Mouse (Mus musculus): ENCODE data around the gene Ly6g6d.
"Not testable (repeated sequence)": the region's sequence is repeated elsewhere in the genome, so short reads cannot be mapped to it uniquely, and the experiment has no call there.

Ly6g6d gene

DNA sequence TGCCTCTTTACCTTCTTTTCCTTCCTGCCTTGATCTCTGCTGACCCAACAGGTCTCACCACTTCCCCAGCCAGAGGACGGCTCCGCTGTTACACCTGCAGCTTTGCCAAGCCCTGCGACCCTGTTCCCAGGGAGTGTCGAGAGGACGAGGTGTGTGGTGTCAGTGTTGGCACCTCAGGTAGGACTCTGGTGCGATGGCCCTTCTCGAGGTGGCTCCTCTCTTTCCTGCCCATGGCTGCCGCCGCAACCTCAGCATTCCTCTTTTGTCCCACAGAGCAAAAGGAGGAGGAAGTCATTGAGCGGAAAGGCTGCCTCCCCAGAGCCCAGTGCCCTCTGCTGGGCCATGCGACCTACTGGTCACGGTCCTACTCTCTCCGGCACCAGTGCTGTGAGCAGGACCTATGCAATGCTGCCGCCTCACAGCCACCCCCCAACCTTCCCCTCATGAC is at the start of gene Ly6g6d:
Ly6g6d (minus strand) TSS at position 280 of the 448 bp plus-strand sequence.
- peak in 1 of 2 experiments; percentile 26 for DNase-seq (ENCODE audit: low spot score in 2 of 2)

DNA sequence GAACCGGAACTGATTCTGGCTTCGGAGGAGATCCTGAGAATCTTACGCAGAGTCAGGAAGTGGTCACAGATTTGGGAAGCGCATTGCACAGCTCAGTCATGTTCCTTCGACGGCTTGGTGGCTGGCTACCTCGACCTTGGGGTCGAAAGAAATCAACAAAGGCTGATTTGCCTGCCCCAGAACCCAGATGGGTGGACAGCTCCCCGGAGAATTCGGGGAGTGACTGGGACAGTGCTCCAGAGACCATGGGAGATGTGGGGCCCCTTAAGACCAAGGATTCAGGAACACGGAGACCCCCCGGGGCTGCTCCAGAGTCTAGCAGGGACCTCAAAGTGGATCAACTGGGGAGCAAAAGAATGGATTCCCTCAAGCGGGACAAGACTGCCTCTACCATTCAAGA is 49.2 kb upstream of the Ly6g6d start:
- no peak for DNase-seq (ENCODE audit: low spot score in 2 of 2)

DNA sequence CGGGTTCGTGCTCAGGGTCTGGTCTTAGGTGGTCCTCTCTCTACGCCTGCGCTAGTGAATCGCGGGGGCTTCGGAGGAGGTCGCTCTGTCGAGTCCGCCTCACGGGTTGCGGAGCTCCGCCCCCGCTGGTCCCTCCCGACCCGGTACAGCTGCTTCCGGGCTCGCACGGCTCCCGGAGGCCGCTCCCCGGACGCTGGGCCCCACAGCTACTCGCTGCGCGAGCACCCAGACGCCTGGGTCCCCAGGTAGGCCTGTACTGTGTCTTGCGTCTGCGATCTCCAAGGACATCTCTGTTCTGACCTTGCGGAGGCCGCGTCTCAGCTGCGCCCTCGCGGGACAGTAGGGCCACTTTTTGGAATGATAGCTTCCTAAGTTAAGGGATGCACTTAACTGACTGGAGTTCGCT is 48.3 kb upstream of the Ly6g6d start, which contains the start of gene D17H6S53E:
D17H6S53E (plus strand) TSS at position 168 of the 406 bp plus-strand sequence.
- DNase-seq (ENCODE audit: low spot score in 2 of 2), result peak; percentile 79 to 81

DNA sequence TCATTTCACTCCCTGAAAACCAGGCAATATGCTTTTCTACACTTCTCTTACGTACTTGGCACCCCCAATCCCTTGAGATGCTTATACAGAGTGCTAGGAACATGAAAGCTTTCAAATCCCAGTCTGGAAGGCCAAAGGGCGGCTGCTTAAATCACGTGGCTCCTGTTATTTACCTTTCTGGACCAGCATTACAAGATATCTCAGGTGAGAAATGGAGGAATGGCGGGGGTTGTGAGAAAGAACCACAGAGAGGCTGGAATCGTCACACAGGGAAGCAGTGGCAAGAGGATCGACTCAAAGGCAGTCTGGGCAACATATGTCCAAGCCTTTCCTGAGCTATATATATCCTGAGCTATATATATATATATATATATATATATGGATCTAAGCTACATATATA is 47.7 kb upstream of the Ly6g6d start:
- DNase-seq (ENCODE audit: low spot score in 2 of 2), result no peak

DNA sequence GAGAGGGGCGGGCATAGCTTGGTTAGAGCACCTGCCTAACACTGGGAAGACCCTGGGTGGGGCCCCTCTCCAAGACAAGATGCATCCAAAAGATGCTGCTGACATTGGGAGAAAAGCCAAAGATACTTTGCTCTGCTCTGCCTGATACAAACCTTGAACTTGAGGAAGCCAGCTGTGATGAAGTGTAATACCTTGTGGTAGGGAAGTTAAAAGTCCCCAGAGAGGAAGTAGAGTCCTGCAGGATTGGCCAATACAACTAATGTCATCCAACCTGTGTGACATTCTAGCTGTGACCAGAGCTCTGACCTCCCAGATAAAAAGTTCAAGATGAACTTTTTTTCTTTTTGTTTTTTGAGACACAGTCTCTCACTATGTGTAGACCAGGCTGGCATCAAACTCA is 47.2 kb upstream of the Ly6g6d start:
- no peak for DNase-seq (ENCODE audit: low spot score in 2 of 2)

DNA sequence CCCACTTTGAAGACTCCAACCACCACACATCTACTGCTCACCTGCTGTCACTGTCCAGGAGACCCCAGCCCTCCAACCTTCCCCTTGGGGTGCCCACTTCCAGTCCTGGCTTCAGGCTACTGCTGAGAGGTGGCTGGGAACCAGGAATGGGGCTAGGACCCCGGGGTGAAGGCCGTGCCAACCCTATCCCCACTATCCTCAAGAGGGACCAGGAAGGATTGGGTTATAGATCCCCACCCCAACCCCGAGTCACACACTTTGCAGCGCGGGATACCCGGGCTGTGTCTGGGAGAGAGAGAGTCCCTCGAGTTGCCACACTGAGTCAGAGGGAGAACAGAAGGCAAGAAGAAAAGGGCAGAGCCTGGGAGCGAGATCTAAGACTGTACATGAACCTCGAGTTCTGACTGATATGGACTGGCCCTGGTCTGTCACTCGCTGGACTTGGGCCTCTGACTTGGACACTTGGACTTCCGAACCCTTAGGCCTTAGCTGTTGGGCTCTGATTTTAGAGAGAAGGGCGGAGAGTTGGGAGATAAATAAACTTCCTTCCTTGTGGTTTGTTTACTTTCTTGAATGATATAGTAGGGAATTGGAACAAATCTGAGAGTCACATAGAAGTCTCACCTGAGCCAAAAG is 46.5 kb upstream of the Ly6g6d start:
- not testable (repeated sequence) for DNase-seq (ENCODE audit: low spot score in 2 of 2)

DNA sequence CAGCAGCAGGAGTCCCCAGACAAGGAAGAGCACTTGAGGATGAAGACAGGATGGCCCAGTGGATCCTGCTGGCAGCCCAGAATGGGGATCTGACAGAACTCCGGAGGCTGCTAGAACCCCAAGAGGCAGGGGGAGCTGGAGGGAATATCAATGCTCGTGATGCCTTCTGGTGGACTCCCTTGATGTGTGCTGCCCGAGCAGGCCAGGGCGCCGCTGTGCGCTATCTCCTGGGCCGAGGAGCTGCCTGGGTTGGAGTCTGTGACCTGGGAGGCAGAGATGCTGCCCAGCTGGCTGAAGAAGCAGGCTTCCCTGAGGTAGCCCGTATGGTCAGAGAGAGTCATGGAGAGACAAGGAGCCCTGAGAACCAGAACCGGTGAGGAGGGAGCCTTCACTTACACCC is 45.4 kb upstream of the Ly6g6d start:
- DNase-seq (ENCODE audit: low spot score in 2 of 2), result not testable (repeated sequence)

DNA sequence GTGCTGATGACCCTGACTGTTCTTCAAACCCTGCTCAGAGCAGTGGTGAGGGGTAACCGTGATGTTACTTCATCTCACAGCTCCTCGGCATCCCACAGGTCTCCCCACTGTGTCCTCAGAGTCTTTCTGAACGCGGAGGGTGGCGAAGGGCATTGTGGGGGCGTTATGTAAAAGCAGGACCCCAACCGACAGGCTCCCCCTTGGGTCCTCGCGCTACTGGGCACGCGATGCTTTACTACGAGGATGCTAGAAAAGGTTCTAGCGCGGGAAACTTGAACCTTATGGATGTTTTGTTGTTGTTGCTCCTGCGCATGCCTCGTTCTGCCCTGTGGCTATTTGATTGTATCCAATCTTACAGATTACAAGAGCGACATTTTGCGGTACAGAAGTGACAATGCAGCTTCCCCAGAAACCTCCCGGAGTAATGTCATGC is 44.0 kb upstream of the Ly6g6d start, which contains the start of gene Csnk2b:
Csnk2b (minus strand) TSS at position 183 of the 433 bp plus-strand sequence.
- DNase-seq (ENCODE audit: low spot score in 2 of 2), result peak in 1 of 2 experiments; percentile 56

DNA sequence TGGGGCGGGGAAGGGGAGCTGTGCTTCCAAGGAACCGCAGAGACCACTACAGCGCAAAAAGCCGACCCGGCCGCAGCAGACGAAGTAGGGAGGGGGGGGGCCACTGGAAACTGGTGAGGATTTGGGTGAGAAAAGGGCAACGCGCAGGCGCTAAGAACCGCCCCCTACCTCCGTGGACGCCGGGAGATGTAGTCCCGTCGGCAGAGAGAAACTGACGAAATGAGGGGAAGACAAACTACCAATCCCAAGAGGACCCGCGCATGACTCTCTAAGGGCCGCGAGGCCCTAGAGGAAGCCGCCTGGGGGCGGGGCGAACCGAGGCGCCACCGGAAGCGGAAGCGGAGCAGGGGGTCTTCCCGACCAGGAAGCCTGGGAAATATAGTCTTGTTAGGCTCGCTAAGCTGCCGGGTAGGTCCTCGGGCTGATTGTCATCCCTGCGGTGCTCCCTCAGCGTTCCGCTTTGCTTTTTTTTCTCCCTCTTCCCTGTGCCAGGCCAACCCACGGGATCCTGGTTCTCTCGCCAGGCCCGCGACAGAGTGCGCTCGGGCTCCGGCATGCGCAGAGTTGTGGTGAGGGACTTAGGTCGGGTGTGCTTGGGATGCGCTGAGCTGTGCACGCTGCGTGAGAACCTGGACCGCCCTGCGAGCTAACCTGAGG is 43.4 kb upstream of the Ly6g6d start, which contains the start of gene Gpank1:
Gpank1 (plus strand) TSS at position 313 of the 657 bp plus-strand sequence.
- DNase-seq (ENCODE audit: low spot score in 2 of 2), result peak; percentile 99

DNA sequence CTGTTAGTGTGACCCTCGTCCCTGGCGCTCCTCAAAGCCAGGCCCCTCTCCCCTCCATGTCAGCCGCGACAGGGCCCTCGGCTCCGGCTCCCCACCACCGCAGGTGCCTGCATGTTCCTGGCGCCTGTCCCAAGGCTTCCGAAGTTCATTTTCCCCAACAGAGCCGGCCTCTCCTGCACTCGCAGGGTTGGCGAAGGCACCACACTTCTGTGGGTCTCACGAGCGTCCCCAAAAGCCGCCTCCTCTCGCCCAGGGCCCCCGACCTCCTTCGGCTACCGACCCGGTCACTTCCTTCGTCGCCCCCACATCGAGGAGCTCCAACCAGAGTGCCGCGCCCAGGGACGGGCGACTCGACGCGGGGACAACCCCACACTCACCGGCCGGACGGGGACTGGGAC is 42.9 kb upstream of the Ly6g6d start:
- DNase-seq (ENCODE audit: low spot score in 2 of 2), result no peak

DNA sequence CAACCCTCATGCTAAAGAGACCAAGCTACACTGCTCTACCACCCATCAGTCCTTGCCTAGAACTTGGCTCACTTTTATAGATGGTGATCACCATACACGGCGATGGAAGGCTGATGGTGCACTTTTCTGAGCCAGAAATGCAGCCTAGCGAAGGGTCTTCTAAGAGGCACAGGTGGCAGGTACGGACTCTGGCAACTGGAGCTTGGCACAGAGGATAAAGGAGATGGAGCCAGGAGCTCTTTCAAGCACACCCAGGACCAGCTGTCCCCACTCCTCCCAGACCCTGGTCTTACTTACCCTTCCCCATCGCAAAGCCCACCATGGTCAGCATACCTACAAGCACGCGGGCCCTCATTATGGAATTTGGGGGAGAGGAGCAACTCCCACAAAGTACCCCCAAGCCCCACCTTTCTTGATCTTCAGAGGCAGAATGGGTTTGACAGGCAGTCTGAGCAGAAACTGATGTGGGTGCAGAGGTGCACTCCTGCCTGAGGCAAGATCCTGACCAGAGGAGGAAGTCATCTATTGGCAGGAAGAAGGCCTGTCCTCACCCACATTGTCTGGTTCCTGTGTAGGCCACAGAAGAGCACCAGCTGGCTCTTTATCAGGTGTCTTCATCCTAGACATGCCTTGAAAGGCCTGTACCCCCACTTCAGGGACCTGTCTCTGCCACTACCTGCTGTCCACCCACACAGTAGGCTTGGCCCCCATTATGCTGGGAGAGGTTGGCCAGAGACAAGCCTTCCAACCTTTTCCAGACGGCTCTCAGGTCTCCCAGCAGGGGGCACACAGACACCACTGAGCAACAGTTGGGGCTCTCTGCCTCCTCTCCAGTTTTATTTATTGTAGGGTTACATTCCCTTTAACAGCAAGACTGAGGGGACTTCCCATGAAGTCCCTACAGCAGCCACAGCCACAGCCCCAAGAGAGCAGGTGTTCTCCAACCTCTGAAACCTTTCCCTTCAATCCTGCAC is 37.5 kb upstream of the Ly6g6d start, which contains the start of gene Ly6g5b:
Ly6g5b (minus strand) TSS at position 383 of the 974 bp plus-strand sequence.
- DNase-seq (ENCODE audit: low spot score in 2 of 2), result peak; percentile 34 to 45

DNA sequence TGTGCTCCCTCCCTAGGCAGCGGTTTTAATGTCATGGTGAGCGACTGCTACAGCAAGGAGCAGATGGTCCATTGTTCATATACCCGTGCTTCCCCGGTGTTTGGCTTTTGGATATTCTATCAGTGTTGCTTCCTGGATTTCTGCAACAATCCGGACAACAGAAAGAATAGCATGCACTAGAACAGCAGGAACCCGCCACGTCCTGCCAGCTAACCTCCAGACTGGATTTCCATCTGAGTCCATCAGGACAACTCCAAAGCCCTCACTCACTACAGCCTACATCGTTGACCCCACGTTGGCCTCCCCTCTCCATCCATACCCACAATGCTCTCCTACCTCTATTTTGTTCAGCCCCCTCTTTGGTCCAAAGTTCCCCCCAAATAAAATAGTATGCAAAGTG is 33.9 kb upstream of the Ly6g6d start:
- no peak for DNase-seq (ENCODE audit: low spot score in 2 of 2)

DNA sequence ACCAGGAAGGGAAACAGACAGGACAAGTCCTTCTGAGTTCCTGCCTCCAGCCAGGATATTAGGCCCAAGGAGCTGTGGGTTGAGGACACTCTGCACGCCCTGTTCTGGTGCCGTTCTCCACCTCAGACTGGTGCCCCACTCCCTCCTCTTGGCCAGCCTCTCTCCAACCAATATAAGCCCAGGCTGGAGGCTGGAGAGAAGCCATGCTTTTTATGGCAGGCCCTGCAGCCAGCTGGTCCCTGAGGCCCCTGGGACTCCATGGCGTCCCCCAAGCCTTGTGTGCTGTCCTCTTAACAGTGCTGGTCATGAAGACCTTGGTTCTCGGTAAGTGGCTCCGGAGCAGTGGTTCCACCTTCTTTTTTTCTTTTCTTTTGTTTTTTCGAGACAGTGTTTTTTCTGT is 30.2 kb upstream of the Ly6g6d start, which contains the start of gene Ly6g5c:
Ly6g5c (plus strand) TSS at position 183 of the 400 bp plus-strand sequence.
- DNase-seq (ENCODE audit: low spot score in 2 of 2), result no peak

DNA sequence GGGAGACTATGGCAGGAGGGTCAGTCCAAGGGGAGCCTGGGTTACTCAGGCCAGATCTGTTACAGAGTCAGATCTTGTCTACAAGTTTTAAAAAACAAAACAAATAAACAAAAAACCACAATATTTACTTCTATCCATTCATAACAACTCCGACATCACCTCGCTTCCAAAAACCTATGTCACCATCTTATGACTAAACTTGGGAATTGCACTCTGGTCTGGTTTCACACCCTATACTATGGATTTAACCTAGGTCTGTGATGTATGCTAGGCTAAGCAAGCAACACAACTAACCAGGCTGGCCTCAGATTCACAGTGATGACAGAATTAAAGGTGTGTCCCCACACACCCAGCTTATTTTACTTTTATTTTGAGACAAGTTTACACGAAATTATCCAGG is 28.7 kb upstream of the Ly6g6d start:
- no peak for DNase-seq (ENCODE audit: low spot score in 2 of 2)

DNA sequence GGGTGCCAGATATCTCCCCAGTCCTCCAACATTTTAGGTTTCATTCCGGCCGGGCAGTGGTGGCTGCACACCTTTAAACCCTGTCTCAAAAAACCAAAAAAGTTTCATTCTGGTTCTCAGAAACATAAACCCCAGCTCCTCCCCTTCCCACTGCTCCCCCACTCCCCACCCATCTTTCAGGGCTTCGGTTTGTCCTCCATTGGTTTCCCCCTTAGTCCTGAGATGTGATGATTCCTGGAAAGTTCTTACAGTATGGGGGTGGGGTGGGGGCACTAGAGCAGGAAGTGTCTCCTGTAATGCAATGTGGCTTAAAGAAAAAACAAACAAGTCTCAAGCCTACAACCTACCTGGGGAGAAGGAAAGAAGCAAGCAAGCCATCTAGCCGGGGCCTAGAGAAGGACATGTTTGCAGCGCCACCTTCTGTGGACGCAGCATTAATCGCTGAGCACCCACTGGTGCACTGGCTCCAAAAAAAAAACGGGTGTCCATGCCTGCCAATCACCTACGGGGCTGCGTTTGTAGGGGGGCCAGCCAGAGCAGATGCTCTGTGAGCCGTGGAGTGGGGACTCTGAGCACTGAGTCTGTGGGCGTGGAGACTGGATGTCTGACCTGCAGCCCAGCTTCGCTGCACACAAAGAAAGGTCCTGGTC is 28.0 kb upstream of the Ly6g6d start:
- peak; percentile 27 to 39 for DNase-seq (ENCODE audit: low spot score in 2 of 2)

DNA sequence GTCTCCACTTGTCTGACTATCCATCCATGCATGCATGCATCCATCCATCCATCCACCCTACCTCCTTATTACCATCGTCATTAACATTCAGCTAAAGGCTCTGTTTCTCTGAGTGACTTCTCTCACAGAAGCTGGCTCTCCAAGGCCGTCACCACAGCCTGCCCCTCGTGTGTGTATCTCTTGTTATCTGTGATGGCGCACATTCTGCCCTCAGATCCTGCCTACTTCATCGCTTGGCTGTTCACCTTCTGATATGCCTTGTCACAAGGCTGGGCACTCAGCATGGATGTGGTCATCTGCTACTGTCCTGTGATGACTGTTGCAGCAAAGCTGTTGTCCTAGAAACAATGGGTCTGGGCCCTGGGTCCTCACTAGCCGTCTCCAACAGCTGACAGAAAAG is 26.9 kb upstream of the Ly6g6d start:
- DNase-seq (ENCODE audit: low spot score in 2 of 2), result peak; percentile 26 to 52

DNA sequence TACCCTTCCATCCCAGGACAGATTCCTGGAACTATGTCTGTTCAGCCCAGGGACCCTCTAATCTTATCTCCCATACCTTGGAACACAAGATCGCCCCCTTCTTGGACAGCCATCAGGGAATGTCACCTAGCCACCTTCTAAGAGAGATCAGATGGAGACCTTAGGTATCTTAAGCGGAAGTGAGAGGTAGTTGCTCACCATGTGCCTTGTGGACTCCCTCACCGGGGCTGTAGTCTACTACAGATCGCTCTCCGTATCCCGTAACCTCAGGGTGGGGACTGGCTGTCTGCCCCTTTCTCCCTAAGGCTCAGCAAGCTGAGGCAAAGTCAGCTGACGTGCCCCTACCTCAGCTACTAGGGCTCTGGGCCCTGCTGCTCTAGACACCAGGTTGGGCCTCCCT is 26.2 kb upstream of the Ly6g6d start:
- DNase-seq (ENCODE audit: low spot score in 2 of 2), result no peak

DNA sequence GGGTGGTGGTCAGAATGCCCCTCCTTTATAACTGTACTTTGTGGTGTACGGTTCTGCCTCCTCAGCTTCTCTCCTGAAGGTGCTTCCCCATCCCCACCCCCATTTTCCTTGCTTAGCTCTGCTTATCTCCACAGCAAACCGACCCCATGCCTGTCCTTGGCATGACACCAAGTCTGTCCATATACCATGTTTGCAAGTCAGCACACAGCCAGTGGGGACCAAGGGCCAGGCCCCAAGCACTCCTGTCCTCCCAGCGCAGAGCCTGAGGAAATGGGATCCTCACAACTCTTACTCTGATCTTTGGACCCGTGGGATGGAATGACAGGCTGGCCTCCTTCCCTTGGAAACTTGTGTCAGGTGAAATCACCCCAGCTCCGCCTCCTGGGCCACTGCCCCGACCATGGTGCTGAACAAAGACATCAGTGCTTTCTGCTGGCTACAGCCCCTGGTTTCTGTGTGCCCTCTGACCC is 25.4 kb upstream of the Ly6g6d start:
- DNase-seq (ENCODE audit: low spot score in 2 of 2), result peak; percentile 19 to 44

DNA sequence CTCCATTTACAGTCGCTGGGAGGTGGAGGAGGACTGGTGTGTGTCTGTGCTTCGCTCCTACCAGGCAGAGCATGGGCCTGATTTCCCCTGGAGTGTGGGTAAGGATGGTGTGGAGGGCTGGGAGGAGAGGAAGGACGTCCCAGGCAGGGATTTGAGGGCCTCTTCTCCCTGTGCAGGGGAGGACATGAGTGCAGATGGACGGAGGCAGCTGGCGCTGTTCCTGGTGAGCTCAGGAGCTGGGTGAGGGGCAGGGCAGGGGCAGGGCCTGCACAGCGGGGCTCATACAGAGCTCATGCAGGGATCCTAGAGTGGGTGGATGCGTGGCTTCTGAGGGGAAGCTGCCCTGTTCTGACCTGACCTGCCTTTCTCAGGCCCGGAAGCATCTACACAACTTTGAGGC is 24.4 kb upstream of the Ly6g6d start:
- no peak for DNase-seq (ENCODE audit: low spot score in 2 of 2)

DNA sequence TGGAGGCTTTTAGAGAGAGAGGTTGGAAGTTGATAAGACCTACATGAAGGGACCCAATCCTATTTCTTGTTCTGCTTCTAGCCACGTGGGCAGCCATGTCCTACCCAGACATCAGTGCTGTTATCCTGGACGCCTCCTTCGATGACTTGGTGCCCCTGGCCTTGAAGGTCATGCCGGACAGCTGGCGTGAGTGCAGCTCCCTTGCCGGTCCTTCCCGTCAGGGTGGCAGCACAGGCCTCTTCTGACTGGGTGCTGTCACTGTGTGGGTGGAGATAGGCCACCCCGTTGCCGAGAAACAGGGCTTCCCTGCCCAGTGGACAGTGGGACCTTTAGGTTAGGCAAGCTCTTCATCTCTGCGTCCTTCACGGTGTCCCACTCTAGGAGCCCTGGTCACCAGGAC is 23.3 kb upstream of the Ly6g6d start:
- no peak for DNase-seq (ENCODE audit: low spot score in 2 of 2)

DNA sequence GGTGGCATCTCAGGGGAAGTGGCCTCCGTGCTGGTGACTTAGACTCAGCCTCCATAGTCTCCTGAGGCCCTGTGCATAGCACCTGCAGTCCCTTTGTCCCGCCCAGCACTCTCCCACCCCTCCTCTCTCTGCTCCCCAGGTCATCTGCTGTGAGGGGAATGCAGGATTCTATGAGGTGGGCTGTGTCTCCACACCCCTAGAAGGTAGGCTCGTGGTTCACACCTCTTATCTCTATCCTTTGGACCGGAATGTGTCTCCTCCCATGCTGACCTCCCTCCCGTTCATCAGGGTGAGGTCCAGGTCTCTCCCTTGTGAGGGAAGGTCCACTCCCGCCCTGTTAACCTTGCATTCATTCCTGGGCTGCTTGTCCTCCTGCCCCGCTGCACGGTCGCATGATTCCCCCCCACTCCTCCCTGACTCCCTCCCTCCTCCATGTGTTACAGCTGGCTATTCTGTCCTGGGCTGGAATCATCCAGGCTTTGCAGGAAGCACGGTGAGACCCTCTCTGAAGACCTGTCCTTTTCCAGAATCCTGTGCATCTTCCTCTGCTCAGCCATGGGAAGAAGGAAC is 22.4 kb upstream of the Ly6g6d start:
- no peak for DNase-seq (ENCODE audit: low spot score in 2 of 2)

Measured in spleen, postnatal 36 days (tissue).